Mouse (Mus musculus) gonadal fat pad, adult 2 months (tissue): ENCODE measurements around the gene Trem1. TPM values are rescaled to one million over a fixed set of nuclear protein-coding genes. Genes with fewer than 3 reads are reported as not detected.

Experiments used
- DNase-seq: peaks from one replicate; pipeline ENCODE4 v3.0.0-alpha.2; 2012; ENCODE audit warnings: low read depth
- polyA plus RNA-seq: library from polyadenylated mRNA; depleted of rRNA; stranded (reverse); fragments of >200 nt; gene quantifications from 2 replicates; pipeline ENCODE4 v1.2.3, GENCODE M21; 2012; rRNA removed

Gene Trem1
- polyA plus RNA-seq = 0.14 TPM in 1 of 2 replicates, not detected in the other

- DNase-seq = no peak
These were observed at the start of gene Trem1 for GRCm38 (mm10) chr17:48232518-48232917. Trem1 (plus strand) TSS chr17:48232768.

DNA sequence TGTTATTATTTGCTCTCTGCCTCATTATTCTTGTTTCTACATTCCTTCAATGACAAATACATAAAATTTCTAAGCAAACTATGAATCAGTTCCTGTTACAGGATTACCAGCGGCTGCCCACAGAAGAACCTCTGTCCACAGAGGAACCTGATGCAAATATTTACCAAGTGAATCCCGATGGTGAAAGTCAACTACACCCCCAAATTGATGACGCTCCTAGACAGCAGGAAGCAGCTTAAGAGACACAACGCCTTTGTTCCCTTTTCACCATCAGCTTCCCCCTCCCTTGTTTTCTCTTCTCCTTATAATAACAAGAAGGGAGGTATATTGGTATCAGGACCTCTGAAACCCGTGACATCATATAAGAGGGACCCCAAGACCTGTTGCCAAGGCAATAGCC lies 47.3 kb upstream of the Trem1 start:
- no peak for DNase-seq

GRCm38 (mm10) chr17:48192366-48192765 lies 40.2 kb upstream of the Trem1 start:
- DNase-seq = no peak

DNA sequence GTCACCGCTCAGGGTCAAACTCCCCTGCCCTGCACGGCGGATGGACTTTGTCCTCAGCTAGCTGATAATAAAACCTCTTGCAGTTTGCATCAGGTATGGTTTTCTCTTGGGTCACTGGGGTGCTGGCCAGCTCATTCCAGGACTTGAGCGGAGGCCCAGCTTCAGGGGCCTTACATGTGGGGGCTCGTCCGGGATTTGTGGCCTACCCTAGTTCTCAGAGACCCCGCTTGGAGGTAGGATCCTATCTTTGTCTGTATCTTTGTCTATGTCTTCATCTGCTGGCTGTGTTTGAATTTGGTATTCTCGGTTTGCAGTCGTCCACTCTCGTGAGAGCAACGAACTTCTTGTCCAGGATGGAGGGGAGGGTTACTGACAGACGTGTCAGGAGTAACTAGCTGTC lies 29.5 kb upstream of the Trem1 start:
- DNase-seq = no peak

DNA sequence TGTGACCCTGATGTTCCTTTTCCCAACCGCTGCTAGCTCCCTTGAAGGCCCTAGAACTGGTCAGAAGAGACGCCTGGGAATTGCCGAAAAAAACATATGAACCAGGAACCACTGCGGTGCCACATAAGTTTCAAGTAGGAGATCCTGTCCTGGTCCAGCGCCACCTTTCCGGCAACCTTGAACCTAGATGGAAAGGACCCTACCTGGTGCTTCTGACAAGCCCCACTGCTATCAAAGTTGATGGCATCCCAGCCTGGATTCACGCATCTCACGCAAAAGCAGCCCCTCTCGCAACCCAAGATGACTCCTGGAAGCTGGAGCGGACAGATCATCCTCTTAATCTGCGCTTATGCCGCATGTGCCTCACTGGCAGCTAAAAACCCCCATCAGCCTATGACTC lies 20.0 kb upstream of the Trem1 start:
- DNase-seq = no peak

GRCm38 (mm10) chr17:48213511-48213910 lies 19.1 kb upstream of the Trem1 start:
- DNase-seq = no peak

- no peak for DNase-seq
These were observed 17.1 kb upstream of the Trem1 start for GRCm38 (mm10) chr17:48215429-48215828.

DNA sequence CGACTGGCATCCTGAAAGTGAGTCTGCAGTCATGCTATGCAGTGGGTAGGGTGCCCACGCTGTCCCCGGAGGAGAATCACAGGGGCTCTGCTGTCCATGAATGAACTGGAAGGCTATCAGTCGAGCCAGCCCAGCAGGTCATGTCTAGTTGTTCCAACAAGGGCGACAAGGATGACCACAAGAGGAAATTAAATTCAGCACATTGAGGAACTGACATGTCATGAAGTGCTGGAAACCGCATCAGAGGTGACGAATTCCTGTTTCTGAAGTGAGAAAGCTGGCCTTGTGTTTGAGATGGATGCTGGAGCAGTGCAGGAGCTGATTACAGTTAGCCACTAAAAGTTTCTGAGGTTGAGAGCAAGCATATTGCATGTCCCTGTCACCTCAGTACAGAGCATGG lies 1.9 kb upstream of the Trem1 start:
- DNase-seq = no peak

DNA sequence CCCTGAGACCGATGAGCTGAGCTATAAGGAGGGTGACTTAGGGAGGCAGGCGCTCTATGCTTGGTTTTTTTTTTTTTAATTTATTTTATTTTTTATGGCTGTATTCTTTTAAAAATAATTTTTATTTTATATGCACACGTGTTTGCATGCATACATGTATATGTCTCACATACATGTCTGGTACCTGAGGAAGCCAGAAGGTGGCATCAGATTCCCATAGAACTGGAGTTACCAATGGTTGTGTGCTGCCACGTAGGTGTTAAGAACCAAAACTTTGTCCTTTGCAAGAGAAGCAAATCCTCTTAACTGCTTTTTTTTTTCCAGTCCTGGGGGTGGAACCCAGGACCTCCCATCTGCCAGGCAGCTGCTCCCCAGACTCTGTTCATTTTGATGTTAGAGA lies 1.2 kb downstream of the Trem1 start:
- DNase-seq = no peak

- no peak for DNase-seq
These were observed 2.0 kb downstream of the Trem1 start for GRCm38 (mm10) chr17:48234550-48234949.

DNA sequence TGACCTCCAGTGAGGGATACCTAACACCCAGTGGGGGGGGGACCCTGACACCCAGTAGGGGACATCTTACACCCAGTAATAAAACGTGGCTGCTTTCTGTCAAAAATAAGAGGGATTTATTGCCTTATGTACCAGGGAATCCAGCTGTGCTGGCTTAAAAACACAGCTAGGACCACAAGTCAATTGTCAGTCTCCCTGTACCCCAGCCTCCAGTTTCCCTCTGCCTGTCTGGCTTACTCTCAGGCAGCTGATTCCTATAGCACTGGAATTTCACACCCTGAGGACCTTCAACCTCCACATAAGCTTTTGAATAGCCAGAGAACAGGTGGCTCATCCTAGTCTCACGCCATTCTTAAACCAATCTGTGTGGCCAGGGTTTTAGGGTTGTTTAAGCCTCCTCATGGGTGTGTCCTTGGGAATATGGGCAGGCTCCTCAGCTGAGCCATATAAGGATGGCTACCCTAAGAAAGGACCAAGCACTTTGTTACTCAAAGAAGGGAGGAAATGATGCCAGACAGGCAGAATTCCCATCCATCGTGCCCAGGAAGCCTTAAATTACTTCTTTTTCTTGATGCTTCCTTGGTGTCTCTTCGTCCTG lies 3.3 kb downstream of the Trem1 start:
- no peak for DNase-seq

- no peak for DNase-seq
These were observed 5.1 kb downstream of the Trem1 start for GRCm38 (mm10) chr17:48237621-48238020.

DNA sequence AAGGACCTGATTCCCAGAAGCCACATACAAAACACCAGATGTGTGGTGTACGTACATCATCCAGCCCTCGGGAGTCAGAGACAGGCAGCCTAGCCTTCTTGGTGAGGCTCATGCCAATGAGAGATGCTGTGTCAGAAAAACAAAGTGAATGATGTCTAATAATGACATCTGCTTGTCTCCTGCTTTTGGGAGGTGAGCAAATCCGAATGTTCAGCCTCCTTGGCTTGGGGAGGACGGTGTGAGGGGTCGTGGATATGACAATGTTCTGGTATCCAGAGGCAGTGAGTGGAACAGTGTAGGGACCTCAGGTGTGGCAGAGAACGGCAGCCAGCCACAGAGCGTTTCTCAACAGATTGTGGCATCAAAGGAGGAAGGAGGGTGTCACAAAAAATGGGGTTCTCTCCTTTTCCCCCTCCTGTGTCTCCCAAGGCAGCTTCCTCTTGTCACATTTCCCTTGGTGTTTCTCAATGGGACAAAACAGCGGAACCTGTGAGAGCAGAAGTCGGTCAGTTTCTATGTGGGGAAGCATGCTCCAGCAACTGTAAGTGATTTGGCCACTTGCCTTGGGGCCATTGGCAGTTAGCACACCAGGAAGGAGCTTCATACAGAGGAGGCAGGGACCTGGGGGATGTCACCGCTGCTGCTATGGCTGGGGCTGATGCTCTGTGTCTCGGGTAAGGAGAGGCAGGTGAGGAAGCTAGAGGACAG lies 14.8 kb downstream of the Trem1 start, which contains the start of gene Trem3:
TSS of gene Trem3 (plus strand) at position 557 of the 708 bp plus-strand sequence.
- no peak for DNase-seq

DNA sequence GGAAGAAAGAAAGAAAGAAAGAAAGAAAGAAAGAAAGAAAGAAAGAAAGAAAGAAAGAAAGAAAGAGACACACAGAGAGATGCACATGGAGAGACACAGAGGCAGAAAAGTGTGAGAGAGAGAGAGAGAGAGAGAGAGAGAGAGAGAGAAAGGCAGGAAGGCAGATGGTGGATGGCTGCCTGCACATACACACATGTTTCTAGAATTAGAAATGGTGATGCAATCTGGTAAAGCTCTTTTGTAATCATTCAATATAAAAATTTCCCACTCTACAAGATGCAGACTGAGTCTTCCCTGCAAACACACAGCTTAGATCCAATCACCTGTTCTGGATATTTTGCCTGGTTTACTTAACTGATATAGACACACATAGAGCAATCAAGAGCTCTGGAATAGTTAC lies 16.5 kb downstream of the Trem1 start:
- DNase-seq = no peak

GRCm38 (mm10) chr17:48249501-48249900 lies 16.9 kb downstream of the Trem1 start:
- DNase-seq = no peak

- no peak for DNase-seq
These were observed 18.1 kb downstream of the Trem1 start for GRCm38 (mm10) chr17:48250631-48251030.

- no peak for DNase-seq
These were observed 24.0 kb downstream of the Trem1 start for GRCm38 (mm10) chr17:48256575-48256974.

- DNase-seq = no peak
These were observed 29.3 kb downstream of the Trem1 start for GRCm38 (mm10) chr17:48261868-48262267.

DNA sequence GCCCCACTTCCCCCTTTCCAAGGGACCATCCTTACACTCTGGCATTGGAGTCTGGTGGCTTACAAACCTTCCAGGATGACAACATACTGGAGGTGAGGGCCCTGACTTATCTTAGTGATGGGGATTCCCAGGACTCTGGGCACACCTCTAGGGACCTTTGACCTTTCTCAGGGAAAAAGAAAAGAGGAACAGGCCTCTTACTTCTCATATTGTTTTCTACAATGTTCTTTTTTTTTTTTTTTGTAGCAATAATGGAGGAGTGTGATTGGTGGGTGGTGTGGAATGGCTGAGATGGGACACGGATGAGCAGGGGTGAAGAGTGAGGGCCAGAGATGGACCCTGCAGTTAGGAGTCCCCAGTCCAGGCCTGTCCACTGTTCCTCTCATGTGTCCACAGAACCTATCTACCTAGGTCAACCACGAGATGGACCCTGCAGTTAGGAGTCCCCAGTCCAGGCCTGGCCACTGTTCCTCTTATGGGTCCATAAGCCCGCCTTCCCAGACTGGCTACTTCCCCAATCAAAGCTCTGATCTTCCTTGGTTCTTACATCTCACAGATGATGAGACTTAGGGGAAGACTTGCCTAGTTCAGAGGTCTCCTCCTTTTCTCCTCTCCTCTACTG lies 31.3 kb downstream of the Trem1 start, which contains the start of gene Treml4:
TSS of gene Treml4 (plus strand) at position 555 of the 622 bp plus-strand sequence.
- DNase-seq = no peak

- DNase-seq = no peak
These were observed 32.1 kb downstream of the Trem1 start for GRCm38 (mm10) chr17:48264662-48265061.

GRCm38 (mm10) chr17:48266138-48266537 lies 33.6 kb downstream of the Trem1 start:
- DNase-seq = no peak

GRCm38 (mm10) chr17:48266610-48267304 lies 34.2 kb downstream of the Trem1 start:
- no peak for DNase-seq
